Mouse (Mus musculus) lung, adult 2 months (tissue): ENCODE results near the gene Efcab5. TPM values are rescaled to one million over a fixed set of nuclear protein-coding genes. Genes with fewer than 3 reads are reported as not detected.
"Not testable (repeated sequence)": the region's sequence is repeated elsewhere in the genome, so short reads cannot be mapped to it uniquely, and the experiment has no call there.

Source experiments
- DNase-seq: peaks from one replicate; pipeline ENCODE4 v3.0.0; 2022
- H3K4me1 ChIP-seq: fragments of 200-500 bp; 2 replicates; pipeline ENCODE4 v1.6.1; 2011; ENCODE audit warnings: low read length; ENCODE audit not compliant: control insufficient read depth, insufficient read depth
- H3K4me3 ChIP-seq: fragments of 200-500 bp; replicated peaks from 2 replicates; pipeline ENCODE3; 2011; ENCODE audit warnings: low read depth, mild to moderate bottlenecking, control low read depth, low read length; ENCODE audit errors: extremely low read depth
- CTCF ChIP-seq: fragments of 200-500 bp; IDR thresholded peaks from 2 replicates; pipeline ENCODE4 v1.5.1; 2011; ENCODE audit warnings: mild to moderate bottlenecking, low read length, control low read depth; ENCODE audit not compliant: insufficient read depth
- POLR2A ChIP-seq: fragments of 200-500 bp; IDR thresholded peaks from 2 replicates; pipeline ENCODE4 v1.6.1; 2011; ENCODE audit warnings: low read depth, mild to moderate bottlenecking, control low read depth, low read length, borderline replicate concordance; ENCODE audit errors: extremely low read depth
- WGBS: fragments of 180-500 bp; shearing (Covaris S2); methylation state at CpG from one replicate; pipeline ENCODE4 v1.1.7; 2018; 5-methylcytosine and 5-hydroxymethylcytosine counted together
- polyA plus RNA-seq: library from polyadenylated mRNA; depleted of rRNA; stranded (reverse); fragments of >200 nt; gene quantifications from 2 replicates; pipeline ENCODE4 v1.2.3, GENCODE M21; 2012

Gene Efcab5
- polyA plus RNA-seq, 1 experiment = 0.50 TPM

- Histone ChIP-seq H3K4me1 (no peaks in the 10 kb centered on the region), H3K4me3 (no peak overlapping the region)
- DNase-seq = no peak
- TF ChIP-seq CTCF (no peak), POLR2A (no peak)
- 52% methylated on average over 5 of the region's 5 CpGs for WGBS
These were observed 104.6 kb downstream of the Efcab5 start for GRCm38 (mm10) chr11:77084001-77084682.

- TF ChIP-seq CTCF = no peak
- no peak for TF ChIP-seq POLR2A
- DNase-seq = no peak
- H3K4me1 ChIP-seq = peaks cover 3% of the 10 kb centered on the region
- 100% methylated on average over 1 of the region's 1 CpGs for WGBS
- H3K4me3 ChIP-seq = no peak overlapping the region
These were observed 109.4 kb downstream of the Efcab5 start for GRCm38 (mm10) chr11:77079361-77079760.

- peaks cover 3% of the 10 kb centered on the region for H3K4me1 ChIP-seq
- peak within 1 kb of the TSS; percentile 93 for H3K4me3 ChIP-seq
- peak; percentile 91 for DNase-seq
- WGBS = 4% methylated on average over 48 of the region's 48 CpGs
- TF ChIP-seq CTCF (no peak), POLR2A (peak; percentile 99)
These were observed 110.3 kb downstream of the Efcab5 start, which contains the start of gene Nsrp1 for GRCm38 (mm10) chr11:77078273-77079134. TSS of gene Nsrp1 (minus strand) at chr11:77078435.

DNA sequence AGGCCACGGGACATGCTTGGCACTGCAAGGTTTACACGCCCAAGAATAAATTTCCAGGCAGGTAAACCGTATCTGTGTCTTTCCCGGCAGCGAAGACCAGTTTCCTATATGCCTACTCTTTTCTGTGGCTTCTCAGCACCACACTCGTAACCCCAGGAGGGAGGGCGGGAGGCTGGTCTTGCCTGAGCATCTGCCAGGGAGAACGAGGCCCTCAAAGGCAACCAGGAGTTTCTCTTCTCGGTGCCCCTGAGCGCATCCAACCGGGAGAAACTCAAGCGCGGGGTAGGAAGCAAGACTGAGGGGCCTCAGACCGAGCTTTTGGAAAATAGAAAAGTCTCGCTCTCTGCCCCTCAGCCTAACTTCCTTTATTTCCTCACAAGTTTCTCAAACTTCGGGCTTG is 111.0 kb downstream of the Efcab5 start:
- no peak for TF ChIP-seq POLR2A
- no peak for TF ChIP-seq CTCF
- WGBS = 2% methylated on average over 16 of the region's 16 CpGs
- H3K4me3 ChIP-seq = peak overlapping the region; percentile 93
- DNase-seq = no peak
- H3K4me1 ChIP-seq = peaks cover 3% of the 10 kb centered on the region

DNA sequence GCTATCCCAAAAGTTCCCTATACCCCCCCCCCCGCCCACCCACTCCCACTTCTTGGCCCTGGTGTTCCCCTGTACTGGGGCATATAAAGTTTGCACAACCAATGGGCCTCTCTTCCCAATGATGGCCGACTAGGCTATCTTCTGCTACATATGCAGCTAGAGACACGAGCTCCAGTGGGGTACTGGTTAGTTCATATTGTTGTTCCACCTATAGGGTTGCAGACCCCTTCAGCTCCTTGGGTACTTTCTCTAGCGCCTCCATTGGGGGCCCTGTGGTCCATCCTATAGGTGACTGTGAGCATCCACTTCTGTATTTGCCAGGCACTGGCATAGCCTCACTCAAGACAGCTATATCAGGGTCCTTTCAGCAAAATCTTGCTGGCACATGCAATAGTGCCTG is 111.4 kb downstream of the Efcab5 start:
- H3K4me3 ChIP-seq = peak overlapping the region; percentile 93
- 57% methylated on average over 4 of the region's 4 CpGs for WGBS
- H3K4me1 ChIP-seq, DNase-seq: not testable (repeated sequence)

DNA sequence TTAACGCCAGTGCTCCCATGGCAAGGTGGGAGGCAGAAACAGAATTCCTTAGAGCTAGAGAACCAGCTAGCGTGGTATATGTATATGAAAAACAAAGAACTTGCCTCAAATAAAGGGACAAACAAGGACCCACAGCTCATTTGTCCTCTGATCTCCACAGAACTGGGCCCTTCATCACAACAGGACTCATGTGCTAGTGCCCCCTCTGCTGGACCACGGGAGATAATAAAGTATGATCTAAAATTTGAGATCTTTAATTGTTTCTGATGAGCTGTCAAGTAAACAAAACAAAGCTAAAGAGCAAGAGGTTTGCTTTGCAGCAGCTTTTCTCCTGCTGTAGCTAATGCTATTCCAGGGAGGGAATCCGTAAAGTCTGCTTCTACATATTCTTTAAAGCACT is 118.0 kb downstream of the Efcab5 start:
- DNase-seq = no peak
- TF ChIP-seq CTCF (peak; percentile 40), POLR2A (no peak)
- no peaks in the 10 kb centered on the region for H3K4me1 ChIP-seq
- WGBS = 67% methylated on average over 4 of the region's 4 CpGs
- H3K4me3 ChIP-seq = no peak overlapping the region

- TF ChIP-seq CTCF = no peak
- TF ChIP-seq POLR2A = no peak
- WGBS = 62% methylated on average over 4 of the region's 4 CpGs
- Histone ChIP-seq H3K4me1 (no peaks in the 10 kb centered on the region; the same call in 1 of the 2 replicates), H3K4me3 (no peak overlapping the region)
- no peak for DNase-seq
These were observed 119.9 kb downstream of the Efcab5 start for GRCm38 (mm10) chr11:77068825-77069224.

GRCm38 (mm10) chr11:77063406-77063805 is 125.4 kb downstream of the Efcab5 start:
- WGBS = 79% methylated on average over 2 of the region's 2 CpGs
- Histone ChIP-seq H3K4me1 (no peaks in the 10 kb centered on the region; the same call in 1 of the 2 replicates), H3K4me3 (no peak overlapping the region)
- TF ChIP-seq CTCF (no peak), POLR2A (no peak)
- no peak for DNase-seq

- WGBS = 57% methylated on average over 5 of the region's 5 CpGs
- DNase-seq = no peak
- Histone ChIP-seq H3K4me3 (no peak overlapping the region), H3K4me1 (no peaks in the 10 kb centered on the region; the same call in 1 of the 2 replicates)
- TF ChIP-seq CTCF (no peak), POLR2A (no peak)
These were observed 126.8 kb downstream of the Efcab5 start for GRCm38 (mm10) chr11:77061951-77062350.
